Mouse (Mus musculus) liver, adult 2 months (tissue): ENCODE results near the gene Stx2.
"Not testable (repeated sequence)": the region's sequence is repeated elsewhere in the genome, so short reads cannot be mapped to it uniquely, and the experiment has no call there.

ENCODE experiments used
- CTCF ChIP-seq: fragments of 200-500 bp; IDR thresholded peaks from 2 replicates; pipeline ENCODE4 v1.5.1; 2011; ENCODE audit warnings: low read depth, low read length, control low read depth
- POLR2A ChIP-seq: fragments of 200-500 bp; IDR thresholded peaks from 2 replicates; pipeline ENCODE4 v1.6.1; 2011; ENCODE audit warnings: low read length, control low read depth; ENCODE audit not compliant: insufficient read depth; ENCODE audit errors: extremely low read depth

DNA sequence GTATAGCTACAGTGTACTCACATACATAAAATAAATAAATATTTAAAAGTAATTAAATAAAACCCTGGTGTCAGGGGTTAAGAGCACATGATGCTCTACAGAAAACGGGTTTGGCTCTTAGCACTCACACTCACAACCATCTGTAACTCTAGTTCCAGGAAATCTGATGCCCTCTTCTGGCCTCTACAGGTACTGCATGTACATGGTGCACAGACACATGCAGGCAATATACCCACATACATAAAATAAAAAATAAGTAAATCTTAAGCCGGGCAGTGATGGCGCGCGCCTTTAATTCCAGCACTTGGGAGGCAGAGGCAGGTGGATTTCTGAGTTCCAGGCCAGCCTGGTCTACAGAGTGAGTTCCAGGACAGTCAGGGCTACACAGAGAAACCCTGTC, 54.0 kb downstream of the Stx2 start:
- TF ChIP-seq POLR2A, CTCF: not testable (repeated sequence)
